Mouse (Mus musculus) embryo, embryonic 10 days (tissue): ENCODE data around the gene H2al1a.
A peak's percentile ranks its signal among the peaks of the same experiment; 100 is the strongest.

Experiments
- DNase-seq: peaks from one replicate; pipeline ENCODE4 v3.0.0-alpha.2; 2015; ENCODE audit warnings: low spot score

Gene H2al1a

GRCm38 (mm10) chrX:11345762-11346161 lies 46.7 kb downstream of the H2al1a start:
- peak; percentile 18 for DNase-seq

GRCm38 (mm10) chrX:11346756-11347155 lies 47.7 kb downstream of the H2al1a start:
- DNase-seq, result no peak
